Mouse (Mus musculus) E14TG2a.4 (cell line): ENCODE measurements around the gene Ush2a.

Experiments
- CTCF ChIP-seq: conservative IDR thresholded peaks from 2 replicates; pipeline ENCODE4 v1.5.1; 2014; ENCODE audit warnings: low read length
- NANOG ChIP-seq: IDR thresholded peaks from 2 replicates; pipeline ENCODE4 v1.6.1; 2014; ENCODE audit warnings: borderline replicate concordance, low read length, mixed read lengths
- POU5F1 ChIP-seq: IDR thresholded peaks from 2 replicates; pipeline ENCODE4 v1.6.1; 2014; ENCODE audit warnings: low read length, borderline replicate concordance

DNA sequence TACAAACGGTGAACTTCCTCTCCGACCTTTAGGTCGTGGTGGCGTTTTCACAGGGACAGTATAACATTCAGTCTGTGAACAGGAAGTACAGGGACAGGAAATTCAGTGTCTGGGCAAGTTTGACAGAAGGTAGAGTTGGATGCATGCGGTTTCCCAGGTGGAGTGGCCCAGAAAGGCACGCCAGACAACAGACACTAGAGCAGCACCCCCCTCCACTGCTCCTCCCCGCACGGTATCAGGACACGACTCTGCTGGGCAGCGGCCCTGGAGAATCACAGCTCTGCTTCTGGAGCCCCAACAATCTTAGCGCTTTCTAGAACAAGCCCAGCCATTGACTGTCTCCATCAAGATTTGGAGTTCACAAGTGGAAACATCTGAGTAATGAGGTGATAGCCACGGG lies 406.7 kb downstream of the Ush2a start:
- no peak for TF ChIP-seq CTCF
- no peak for TF ChIP-seq POU5F1
- TF ChIP-seq NANOG = no peak
